Mouse (Mus musculus) heart, adult 11 months (tissue): ENCODE results near the gene Cd320.
"Not testable (repeated sequence)": the region's sequence is repeated elsewhere in the genome, so short reads cannot be mapped to it uniquely, and the experiment has no call there.

Experiments
- DNase-seq: peaks from one replicate; pipeline ENCODE4 v3.0.0; 2022

Gene Cd320

GRCm38 (mm10) chr17:33825462-33825861 is 17.4 kb upstream of the Cd320 start:
- peak; percentile 89 for DNase-seq

DNA sequence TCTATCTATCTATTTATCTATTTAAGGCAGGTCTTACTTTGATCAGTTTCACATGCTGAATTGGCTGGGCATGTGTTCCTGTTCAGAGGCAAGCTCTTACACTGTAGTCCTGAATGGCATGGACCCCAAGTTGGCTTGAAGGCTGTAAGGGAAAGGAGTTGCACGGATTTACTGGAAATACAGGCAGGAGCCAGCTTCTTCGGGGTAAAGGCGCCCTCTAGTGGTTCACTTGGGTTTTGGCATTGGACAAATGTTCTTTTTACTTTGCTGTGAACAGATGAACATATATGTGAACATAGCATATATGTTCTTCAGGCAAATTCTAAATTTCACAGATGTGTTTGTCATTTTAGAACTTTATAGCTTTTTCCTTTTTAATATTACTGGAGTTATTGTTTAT is 16.0 kb upstream of the Cd320 start:
- DNase-seq, result peak; percentile 91

- DNase-seq, result peak; percentile 99
Measured at GRCm38 (mm10) chr17:33828892-33829291, 14.0 kb upstream of the Cd320 start.

DNA sequence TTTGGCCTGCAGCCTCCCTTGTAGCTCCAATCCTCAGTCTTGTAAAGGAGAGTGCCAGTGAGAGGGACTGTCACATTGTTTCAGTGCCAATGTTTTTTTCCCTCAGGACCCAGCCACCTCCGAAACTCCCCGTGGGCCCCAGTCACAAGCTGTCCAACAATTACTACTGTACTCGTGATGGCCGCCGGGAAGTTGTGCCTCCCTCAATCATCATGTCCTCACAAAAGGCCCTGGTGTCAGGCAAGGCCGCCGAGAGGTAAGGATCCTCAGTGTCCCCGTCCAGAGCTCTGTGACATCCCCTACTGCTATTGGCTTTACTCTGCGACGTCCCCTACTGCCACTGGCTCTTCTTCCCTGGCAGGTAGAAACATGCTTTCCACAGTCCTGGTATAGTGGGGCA is 13.3 kb upstream of the Cd320 start:
- DNase-seq, result peak; percentile 93

GRCm38 (mm10) chr17:33844196-33844595 is 1.3 kb downstream of the Cd320 start:
- no peak for DNase-seq

GRCm38 (mm10) chr17:33848139-33848538 is 5.2 kb downstream of the Cd320 start:
- DNase-seq, result peak; percentile 89

- DNase-seq, result no peak
Measured at GRCm38 (mm10) chr17:33851331-33851730, 8.4 kb downstream of the Cd320 start.

GRCm38 (mm10) chr17:33857816-33858215 is 14.9 kb downstream of the Cd320 start:
- DNase-seq, result no peak

- DNase-seq, result no peak
Measured at GRCm38 (mm10) chr17:33865330-33866030, 22.6 kb downstream of the Cd320 start.

DNA sequence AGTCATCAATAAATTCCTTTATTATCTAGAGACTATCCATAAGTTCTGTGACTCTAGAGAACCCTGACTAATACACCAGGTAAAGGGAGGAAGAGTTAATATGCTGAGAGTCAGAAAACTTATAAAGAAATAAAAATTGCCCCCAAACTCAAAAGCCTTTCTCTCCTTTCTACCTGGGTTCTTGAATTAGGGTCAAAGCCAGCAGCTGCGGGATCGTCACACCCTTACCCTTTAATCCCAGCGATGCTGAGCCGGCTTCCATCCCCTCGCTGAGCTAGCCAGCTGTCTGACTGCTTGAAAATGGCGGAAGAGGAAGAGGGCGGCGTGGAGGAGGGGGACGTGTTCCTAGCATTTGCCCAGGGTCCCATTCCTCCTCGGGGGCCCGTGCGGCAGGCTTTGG is 30.6 kb downstream of the Cd320 start, which contains the start of gene Gm7029:
TSS of gene Gm7029 (plus strand) at position 301 of the 400 bp plus-strand sequence.
- not testable (repeated sequence) for DNase-seq

DNA sequence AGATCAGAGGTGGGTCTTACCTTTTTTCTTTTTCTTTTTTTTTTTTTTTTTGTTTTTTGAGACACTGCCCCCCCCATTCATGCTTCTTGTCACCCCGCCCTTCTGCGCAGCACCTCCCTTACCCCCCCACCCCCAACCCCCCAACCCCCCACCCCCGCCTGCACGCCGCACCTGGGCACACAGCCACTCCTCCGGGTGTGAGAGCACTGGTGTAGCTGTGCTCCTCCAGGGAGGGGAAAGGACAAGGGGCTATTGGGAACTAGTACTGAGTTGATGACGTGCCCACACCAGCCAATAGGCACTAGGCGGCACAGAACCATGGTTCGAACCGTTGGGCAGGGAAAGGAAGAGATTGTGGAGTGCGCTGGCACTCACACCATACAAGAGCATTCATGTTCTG is 31.5 kb downstream of the Cd320 start:
- DNase-seq, result peak; percentile 89

DNA sequence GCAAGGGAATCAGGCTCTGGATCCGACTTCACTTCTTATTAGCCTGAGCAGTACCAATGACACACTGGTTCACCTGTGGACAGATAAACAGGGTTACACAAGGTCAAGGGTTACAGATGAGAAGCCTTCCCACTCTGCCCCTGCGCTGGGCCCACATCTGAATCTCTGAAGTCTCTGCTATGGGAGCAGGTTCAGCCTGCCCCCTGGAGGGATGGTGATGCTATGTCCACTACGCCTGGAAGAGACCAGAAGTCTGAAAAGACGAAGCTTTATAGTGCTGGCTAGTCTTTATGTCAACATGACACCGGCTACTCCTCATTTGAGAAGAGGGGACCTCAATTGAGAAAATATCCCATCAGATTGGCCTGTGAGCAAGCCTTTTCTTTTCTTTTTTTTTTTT is 32.9 kb downstream of the Cd320 start:
- DNase-seq, result not testable (repeated sequence)

- peak; percentile 79 for DNase-seq
Measured at GRCm38 (mm10) chr17:33884320-33884719, 41.4 kb downstream of the Cd320 start.

- peak; percentile 73 for DNase-seq
Measured at GRCm38 (mm10) chr17:33887802-33888201, 44.9 kb downstream of the Cd320 start.

- DNase-seq, result peak; percentile 78
Measured at GRCm38 (mm10) chr17:33888230-33888629, 45.3 kb downstream of the Cd320 start.

DNA sequence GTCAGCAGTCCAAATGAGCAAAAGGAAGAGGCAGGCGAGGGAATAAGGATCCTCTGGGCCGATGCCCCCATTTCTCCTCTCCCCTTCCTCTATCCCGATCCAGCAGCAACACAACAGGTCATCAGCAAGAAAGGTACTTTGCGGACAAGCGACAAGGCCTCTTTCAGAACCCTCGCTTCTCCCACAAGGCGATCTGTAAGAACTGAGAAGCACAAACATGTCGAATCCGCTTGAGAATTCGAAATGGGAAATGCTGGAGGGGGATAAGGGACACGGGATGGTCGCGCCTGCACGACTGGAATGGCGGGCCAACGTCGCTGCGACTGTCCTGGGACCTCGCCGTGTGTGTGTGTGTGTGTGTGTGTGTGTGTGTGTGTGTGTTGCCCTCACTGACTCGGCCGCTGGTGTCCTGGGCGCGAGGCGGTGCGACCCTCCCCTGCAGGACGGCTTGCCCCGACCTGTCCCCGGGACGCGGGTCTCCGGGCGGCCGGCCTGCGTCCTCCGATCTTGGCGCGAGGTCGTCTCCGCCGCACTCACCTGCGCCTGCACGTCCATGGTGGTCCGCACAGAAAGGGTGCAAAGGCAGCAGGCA is 47.1 kb downstream of the Cd320 start:
- not testable (repeated sequence) for DNase-seq

DNA sequence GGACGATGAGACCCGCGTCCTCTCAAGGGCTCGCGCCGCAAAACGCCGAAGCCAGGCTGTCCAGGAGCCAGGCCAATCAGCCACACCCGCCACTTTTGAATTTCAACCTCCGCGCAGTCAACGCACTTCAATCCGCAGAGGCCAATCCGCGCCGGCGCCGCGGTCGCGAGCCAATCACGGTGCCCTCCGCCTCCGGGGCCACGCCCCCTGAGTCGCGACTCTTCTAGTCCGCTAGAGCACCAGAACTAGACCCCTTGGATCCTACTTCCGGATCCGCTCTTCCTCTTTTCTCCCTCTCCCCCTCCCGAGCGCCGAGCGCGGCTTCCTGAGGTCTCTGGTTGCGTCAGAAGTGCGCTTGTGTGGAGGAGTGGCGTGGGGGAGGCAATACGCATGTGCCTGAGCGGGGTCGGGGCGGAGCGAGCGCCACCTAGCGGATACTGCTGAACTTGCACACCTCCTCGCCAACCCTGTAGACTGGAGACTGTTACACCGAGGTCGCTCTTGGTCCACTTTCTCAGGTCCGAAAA is 47.7 kb downstream of the Cd320 start, which contains the start of gene Kifc1:
TSS of gene Kifc1 (minus strand) at position 129 of the 527 bp plus-strand sequence.
- DNase-seq, result peak; percentile 100

DNA sequence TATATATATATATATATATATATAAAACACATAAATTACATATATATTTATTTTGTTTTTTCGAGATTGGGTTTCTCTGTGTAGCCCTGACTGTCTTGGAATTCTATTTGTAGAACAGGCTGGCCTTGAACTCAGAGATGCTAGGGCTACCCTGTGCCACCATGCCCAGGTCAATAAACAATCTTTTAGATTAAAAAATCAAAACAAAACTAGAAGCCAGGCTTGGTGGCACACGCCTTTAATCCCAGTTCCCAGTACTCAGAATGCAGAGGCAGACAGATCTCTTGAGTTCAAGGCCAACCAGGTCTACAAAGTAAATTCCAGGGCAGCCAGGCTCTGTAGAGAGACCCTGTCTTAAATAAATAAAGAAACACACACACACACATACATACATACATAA is 48.5 kb downstream of the Cd320 start:
- peak; percentile 74 for DNase-seq

DNA sequence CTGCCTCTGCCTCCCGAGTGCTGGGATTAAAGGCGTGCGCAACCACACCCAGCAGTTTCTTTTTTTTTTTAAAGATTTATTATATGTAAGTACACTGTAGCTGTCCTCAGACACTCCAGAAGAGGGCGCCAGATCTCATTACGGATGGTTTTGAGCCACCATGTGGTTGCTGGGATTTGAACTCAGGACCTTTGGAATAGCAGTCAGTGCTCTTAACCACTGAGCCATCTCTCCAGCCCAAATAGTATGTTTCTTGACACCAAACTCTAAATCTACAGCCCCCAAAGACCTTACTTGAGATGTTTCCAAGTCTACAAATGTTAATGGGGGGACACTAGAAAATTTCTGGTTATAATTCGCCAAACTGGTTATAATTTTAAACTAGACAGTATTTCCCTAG is 49.0 kb downstream of the Cd320 start:
- not testable (repeated sequence) for DNase-seq

- peak; percentile 82 for DNase-seq
Measured at GRCm38 (mm10) chr17:33892429-33892828, 49.5 kb downstream of the Cd320 start.

DNA sequence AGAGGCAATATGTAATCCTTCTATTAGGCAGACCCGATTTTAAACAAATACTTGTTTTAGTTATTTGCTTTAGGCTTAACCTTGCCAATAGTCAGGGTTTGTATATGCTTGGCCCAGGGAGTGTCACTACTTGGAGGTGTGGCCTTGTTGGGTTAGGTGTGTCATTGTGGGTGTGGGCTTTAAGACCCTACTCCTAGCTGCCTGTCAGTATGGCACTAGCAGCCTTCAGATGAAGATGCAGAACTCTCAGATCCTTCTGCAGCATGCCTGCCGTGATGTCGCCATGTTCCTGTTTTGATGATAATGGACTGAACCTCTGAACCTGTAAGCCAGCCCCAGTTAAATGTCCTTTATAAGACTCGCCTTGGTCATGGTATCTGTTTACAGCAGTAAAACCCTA is 50.1 kb downstream of the Cd320 start:
- DNase-seq, result peak; percentile 82

GRCm38 (mm10) chr17:33897114-33897794 is 54.4 kb downstream of the Cd320 start:
- peak; percentile 90 for DNase-seq

GRCm38 (mm10) chr17:33898193-33898592 is 55.3 kb downstream of the Cd320 start:
- DNase-seq, result peak; percentile 94
